Mouse (Mus musculus): ENCODE measurements around the gene Ednra.

The Ednra gene

DNA sequence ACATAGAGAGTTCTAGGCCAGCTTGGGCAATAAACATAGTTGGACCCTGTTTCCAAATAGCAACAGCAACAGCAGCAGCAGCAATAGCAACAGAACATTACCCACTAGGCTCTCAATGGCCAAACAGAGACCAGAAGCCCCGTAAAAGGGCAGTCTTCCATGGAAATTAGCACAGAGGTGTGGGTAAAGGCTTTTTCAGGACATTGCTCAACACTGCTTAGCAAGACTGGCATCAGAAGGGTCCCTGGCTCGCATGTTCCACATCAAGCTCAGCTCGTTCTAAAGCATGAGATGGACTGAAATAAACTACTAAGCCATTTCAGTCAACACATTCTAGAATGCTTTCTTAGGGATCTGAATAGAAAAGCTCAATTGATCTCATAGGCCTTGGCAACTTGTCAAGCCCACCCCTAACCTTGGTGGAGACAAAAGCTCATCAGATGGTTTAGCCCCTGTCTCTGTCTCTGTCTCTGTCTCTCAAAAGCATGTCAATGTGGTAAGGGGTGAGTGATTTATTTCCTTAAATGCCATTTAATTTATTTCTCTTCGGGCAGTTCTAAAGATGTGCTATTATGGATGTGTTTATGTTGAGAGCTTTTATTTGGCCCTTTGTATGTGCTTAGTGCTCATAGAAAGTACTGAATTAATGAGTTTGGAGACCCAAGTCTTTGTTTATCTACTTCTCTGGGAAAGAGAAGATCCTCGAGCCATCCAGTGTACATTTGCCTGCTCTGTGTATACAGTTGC is 84.0 kb downstream of the Ednra start:
- DNase-seq (ENCODE audit: low spot score) = no peak

DNA sequence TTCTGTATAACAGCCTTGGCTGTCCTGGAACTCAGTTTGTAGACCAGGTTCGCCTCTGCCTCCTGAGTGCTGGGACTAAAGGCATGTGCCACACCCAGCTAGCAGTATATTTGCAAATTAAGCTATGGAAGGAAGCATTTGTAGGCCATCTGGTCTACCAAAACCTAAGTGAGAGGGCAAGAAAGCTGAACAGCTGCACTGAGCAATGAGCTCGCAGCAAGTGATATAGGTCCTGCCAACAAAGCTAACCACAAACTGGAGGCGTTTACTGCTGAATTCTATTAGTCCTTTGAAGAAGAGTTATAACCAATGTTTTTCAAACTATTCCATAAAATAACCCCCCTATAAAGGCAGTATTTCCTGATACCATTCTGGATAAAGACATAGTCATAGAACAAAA is 86.7 kb downstream of the Ednra start:
- no peak for DNase-seq (ENCODE audit: low spot score)

DNA sequence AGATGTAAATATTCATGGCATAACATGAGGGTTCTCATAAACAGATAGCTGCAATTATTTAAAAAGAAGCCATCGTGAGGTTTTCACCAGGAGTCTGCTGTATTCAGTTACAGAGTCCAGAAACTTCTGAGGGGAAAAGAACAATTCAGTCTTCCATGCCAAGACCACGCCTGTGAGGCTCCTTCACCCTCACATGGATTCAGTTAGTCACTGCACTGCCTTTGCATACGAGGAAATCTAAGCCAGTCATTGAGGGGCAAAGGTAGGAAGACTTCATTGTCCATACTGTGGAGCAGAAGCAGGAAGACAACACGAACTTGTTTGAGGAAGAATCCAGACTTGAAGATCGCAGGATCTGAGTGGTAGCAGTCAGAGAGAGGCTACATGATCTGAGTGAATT is 90.2 kb downstream of the Ednra start:
- no peak for DNase-seq (ENCODE audit: low spot score)

DNA sequence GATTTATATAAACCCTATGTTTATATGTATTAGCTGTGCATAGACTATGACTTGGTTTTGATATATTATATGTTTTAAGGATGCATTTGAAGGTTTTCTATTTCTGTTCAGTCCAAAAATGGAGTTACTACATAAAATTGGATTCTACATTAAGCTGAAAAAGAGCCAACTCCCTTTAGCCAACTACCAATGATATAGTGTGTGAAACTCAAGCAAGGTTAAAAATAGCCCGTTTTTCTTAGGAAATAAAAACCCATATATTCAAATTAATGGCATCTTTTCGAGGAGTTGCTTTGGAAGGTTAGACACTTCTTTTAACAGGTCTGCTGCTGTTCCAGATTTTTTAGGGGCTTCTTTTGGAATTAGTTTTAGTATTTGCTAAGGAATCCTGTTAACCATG is 91.1 kb downstream of the Ednra start:
- DNase-seq (ENCODE audit: low spot score) = no peak

DNA sequence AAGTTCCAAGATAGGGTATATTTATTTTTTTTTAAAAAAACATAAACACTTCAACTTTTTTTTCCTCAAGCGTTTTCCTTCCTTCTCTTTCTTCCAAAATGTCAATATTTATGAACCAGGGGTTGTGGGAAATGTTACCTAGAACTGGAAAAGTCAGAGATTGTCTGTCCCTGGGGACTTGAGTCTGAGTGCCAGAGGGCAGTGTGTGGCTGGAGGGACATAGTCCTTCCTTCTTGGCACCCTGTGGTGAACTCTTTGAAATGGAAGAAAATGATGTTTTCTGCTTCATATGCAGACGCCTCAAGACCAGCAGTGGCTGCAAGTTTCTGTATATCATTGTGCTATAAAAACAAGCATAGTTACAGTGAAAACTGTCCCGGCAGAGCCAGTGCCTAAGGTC is 93.6 kb downstream of the Ednra start:
- no peak for DNase-seq (ENCODE audit: low spot score)

DNA sequence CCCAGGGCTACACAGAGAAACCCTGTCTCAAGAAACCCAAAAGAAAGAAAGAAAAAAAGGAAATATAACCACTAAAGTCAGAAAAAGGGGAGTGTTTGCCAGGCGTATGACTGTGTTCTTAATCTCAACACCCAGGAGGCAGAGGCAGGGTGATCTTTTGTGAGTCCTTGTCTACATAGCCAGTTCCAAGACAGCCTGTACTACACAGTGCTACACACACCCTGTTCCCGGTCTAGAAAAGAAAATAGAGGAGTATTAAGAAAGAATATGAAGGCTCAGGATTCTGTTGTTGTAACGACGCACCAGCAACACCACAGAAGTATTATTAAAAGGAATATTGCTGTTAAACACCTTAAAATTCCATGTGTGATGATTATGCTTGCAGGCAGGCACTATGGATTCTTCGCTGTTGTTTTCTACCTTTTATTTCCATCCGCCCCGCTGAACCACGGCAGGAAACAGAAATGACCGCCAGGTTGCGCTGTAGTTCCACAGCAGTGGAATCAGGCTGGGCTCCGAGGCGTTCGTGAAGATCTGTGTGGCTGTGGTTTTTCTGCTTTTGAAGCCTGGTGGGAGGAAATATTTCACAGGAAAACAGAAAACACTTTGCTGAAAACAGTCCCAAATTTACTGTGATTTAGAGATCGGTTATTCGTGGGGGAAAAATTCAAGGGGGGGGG is 94.3 kb downstream of the Ednra start:
- DNase-seq (ENCODE audit: low spot score) = peak; percentile 70

DNA sequence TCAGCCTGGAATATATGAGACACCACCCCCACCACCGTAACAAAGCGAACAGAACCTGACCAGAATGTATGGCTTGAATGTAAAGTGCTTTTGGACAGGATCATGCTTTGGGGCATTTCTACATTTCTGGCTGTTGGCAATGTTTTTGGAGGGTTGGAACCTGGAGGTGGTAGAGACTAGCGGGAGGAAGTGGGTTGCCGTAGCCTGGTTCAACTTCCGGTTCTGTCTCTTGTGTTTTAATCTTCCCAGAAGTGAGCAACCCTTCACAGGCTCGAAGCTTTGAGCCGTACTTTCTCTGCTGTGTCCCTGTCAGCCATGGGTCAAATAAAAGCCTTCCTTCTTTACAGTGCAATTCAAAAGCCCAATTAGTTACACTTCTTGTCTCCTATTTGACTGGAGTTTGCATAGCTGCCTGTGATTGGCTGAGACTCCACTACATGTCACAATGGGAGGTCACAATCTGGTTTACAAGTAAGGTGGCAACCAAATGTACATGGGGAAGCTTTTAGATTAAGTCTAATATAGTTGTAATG is 100.5 kb downstream of the Ednra start:
- no peak for DNase-seq (ENCODE audit: low spot score)

DNA sequence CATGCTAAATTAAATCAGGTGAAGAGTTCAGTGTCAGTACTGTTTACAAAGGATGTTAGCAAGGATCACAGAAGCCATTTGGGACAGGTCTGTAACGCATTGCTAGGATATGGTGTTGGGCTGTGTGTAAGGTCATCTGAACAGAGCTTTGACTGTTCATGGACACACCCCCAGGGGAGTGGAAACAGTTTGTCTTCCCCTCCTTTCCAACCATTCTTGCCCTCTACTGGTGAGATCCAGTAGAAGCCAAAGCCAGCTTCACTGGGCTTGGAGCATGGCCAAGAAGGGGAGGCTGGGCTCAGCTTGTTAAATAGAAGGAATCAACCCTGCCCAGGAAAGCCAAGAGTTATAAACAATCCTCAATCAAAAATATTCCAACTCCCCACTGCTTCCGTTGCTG is 106.3 kb downstream of the Ednra start:
- DNase-seq (ENCODE audit: low spot score) = peak; percentile 13
